ENCODE assay signal across 12 mouse cellular contexts in genomic region chr8:72349838-72350237, GRCm38 (mm10). TPM values are rescaled to one million over a fixed set of nuclear protein-coding genes. Genes with fewer than 3 reads are reported as not detected.
DNase-seq lines count a peak whose midpoint lies in the region; ATAC-seq lines count a peak whose summit lies in the region.
"Had no signal": no experiment of that assay in that cellular context is flagged by ENCODE, and none has a peak within 500 bp of the region (broad histone marks: within the 10 kb centered on the region; RNA-seq: fewer than 3 reads in every experiment).

No protein-coding gene starts in this region.

- DNase-seq in heart, adult 8-10 months (ENCODE audit: low spot score): peak; percentile 40
- peak; percentile 38 for DNase-seq in thymus, postnatal 14 days
- DNase-seq in thymus, adult 18-20 months: no peak
- DNase-seq in lung, postnatal 25 days (ENCODE audit: low spot score): no peak
- DNase-seq: heart, postnatal 10 days; kidney, adult 2 months; layer of hippocampus, adult 9-11 months; lung, postnatal 10 days had no signal

- H3K36me3 ChIP-seq in heart, embryonic 11.5 days (ENCODE audit: control insufficient read depth, insufficient read depth, low read length): no peaks in the 10 kb centered on the region; the same call in 1 of the 2 replicates
- no peaks in the 10 kb centered on the region for H3K36me3 ChIP-seq in macrophage (ENCODE audit: inconsistent target)
- peaks cover 78% of the 10 kb centered on the region for H3K36me3 ChIP-seq in hindbrain, embryonic 13.5 days

- no peaks in the 10 kb centered on the region for H3K79me2 ChIP-seq in macrophage (ENCODE audit: inconsistent target)

- no peak overlapping the region for H3K4me3 ChIP-seq in heart, embryonic 11.5 days (ENCODE audit: low read depth, low read length)
- no peak overlapping the region for H3K4me3 ChIP-seq in macrophage (ENCODE audit: inconsistent target)
- H3K4me3 ChIP-seq in hindbrain, embryonic 13.5 days: no peak overlapping the region

- no peaks in the 10 kb centered on the region for H3K27me3 ChIP-seq in heart, embryonic 11.5 days (ENCODE audit: control insufficient read depth, insufficient read depth, low read length)
- no peaks in the 10 kb centered on the region for H3K27me3 ChIP-seq in hindbrain, embryonic 13.5 days

- H3K9ac ChIP-seq in heart, embryonic 11.5 days (ENCODE audit: low read depth, low read length): no peak overlapping the region
- no peak overlapping the region for H3K9ac ChIP-seq in hindbrain, embryonic 13.5 days

- ATAC-seq in heart, embryonic 11.5 days (replicated peaks; ENCODE audit: insufficient number of reproducible peaks, low FRiP score, low TSS enrichment): no peak
- ATAC-seq in hindbrain, embryonic 13.5 days (ENCODE audit: low FRiP score): no peak
- ATAC-seq in megakaryocyte-erythroid progenitor cell, adult 5-6 weeks (replicated peaks; ENCODE audit: low FRiP score, low TSS enrichment, poor library complexity, severe bottlenecking): no peak

- no peak overlapping the region for H3K27ac ChIP-seq in heart, embryonic 11.5 days (ENCODE audit: low read depth, low read length)
- H3K27ac ChIP-seq in macrophage: peak overlapping the region; percentile 74
- H3K27ac ChIP-seq in hindbrain, embryonic 13.5 days: no peak overlapping the region

- no peaks in the 10 kb centered on the region for H3K9me3 ChIP-seq in heart, embryonic 11.5 days (replicated peaks; ENCODE audit: control insufficient read depth, low read length)
- H3K9me3 ChIP-seq in hindbrain, embryonic 13.5 days: no peaks in the 10 kb centered on the region

- H3K4me1 ChIP-seq in heart, embryonic 11.5 days (ENCODE audit: control insufficient read depth, insufficient read depth, low read length): peaks cover 23% of the 10 kb centered on the region
- H3K4me1 ChIP-seq in hindbrain, embryonic 13.5 days (replicated peaks): no peaks in the 10 kb centered on the region

- 93% methylated on average over 9 of the region's 9 CpGs for WGBS in heart, embryonic 11.5 days (ENCODE audit: insufficient replicate concordance)
- WGBS in macrophage (ENCODE audit: missing documents): 17% methylated on average over 9 of the region's 9 CpGs
- 95% methylated on average over 9 of the region's 9 CpGs for WGBS in hindbrain, embryonic 13.5 days

- no peak overlapping the region for H3K4me2 ChIP-seq in heart, embryonic 11.5 days
- no peak overlapping the region for H3K4me2 ChIP-seq in hindbrain, embryonic 13.5 days

RNA-seq across cellular contexts. Expression of gene Klf2, which starts 31.0 kb away (rescaled TPM):
- 10 to 100 TPM; 40.3 to 74.6 (median 52.7) TPM for total RNA-seq in heart, adult 8-10 months (2022)
- 16.7 and 17.7 TPM in 2 replicates for polyA plus RNA-seq in heart, embryonic 11.5 days (2014; fragmentation: Nextera tagmentation; extraction: Ambion mirVana)
- 10 to 100 TPM in 16 of 26 experiments, 1 to 10 TPM in 10; 4.1 to 68.4 (median 11.7) TPM for total RNA-seq in macrophage (2018; cell fraction: chromatin; rRNA removed)
- 10 to 100 TPM in 25 of 26 experiments, 1 to 10 TPM in 1; 7.5 to 87.4 (median 24.8) TPM for total RNA-seq in macrophage (2018; cell fraction: cytosol; rRNA removed)
- total RNA-seq in macrophage (2018; cell fraction: nucleus; rRNA removed): 10 to 100 TPM; 12.5 to 98.5 (median 28.2) TPM
- 3.1 to 17.3 TPM (median 5.7 TPM) in 3 replicates for polyA plus RNA-seq in macrophage (2018)
- polyA plus RNA-seq in hindbrain, embryonic 13.5 days (2015; fragmentation: Nextera tagmentation; extraction: Ambion mirVana): 5.0 and 5.9 TPM in 2 replicates
- total RNA-seq in megakaryocyte-erythroid progenitor cell, adult 5-6 weeks (2014; fragmentation: Nextera tagmentation): 4.0 and 4.4 TPM in 2 replicates
- 2.3 and 5.1 TPM in 2 replicates for total RNA-seq in megakaryocyte-erythroid progenitor cell, adult 5-6 weeks (2017)

RNA-seq across cellular contexts. Expression of gene Gm10282, which starts 44.8 kb away (rescaled TPM):
- total RNA-seq in heart, adult 8-10 months (2022): 1 to 10 TPM; 5.4 to 8.3 (median 7.5) TPM
- polyA plus RNA-seq in heart, embryonic 11.5 days (2014; fragmentation: Nextera tagmentation; extraction: Ambion mirVana): 22.5 and 25.2 TPM in 2 replicates
- 1 to 10 TPM in 4 of 26 experiments, under 1 TPM in 3, not detected in 19; 0.82 to 1.6 (median 1.3) TPM for total RNA-seq in macrophage (2018; cell fraction: chromatin; rRNA removed)
- total RNA-seq in macrophage (2018; cell fraction: cytosol; rRNA removed): 1 to 10 TPM; 1.2 to 3.9 (median 2.3) TPM
- total RNA-seq in macrophage (2018; cell fraction: nucleus; rRNA removed): 1 to 10 TPM in 10 of 26 experiments, under 1 TPM in 8, not detected in 8; 0.70 to 2.0 (median 1.1) TPM
- polyA plus RNA-seq in macrophage (2018): 1.1 to 6.6 TPM (median 2.6 TPM) in 3 replicates
- 15.4 TPM in 2 replicates for polyA plus RNA-seq in hindbrain, embryonic 13.5 days (2015; fragmentation: Nextera tagmentation; extraction: Ambion mirVana)
- total RNA-seq in megakaryocyte-erythroid progenitor cell, adult 5-6 weeks (2014; fragmentation: Nextera tagmentation): 6.8 and 12.5 TPM in 2 replicates
- total RNA-seq in megakaryocyte-erythroid progenitor cell, adult 5-6 weeks (2017): 7.4 and 11.2 TPM in 2 replicates

Comparison
In these comparisons a context has a peak if more than half of its experiments do, and no peak if none do; other contexts are left out.
1. DNase-seq: peak in heart, adult 8-10 months (single experiment) and thymus, postnatal 14 days (single experiment); none in thymus, adult 18-20 months (0 of 2) and lung, postnatal 25 days (single experiment).